Mouse (Mus musculus): Measurements from ENCODE around the gene Slc24a1. TPM values are rescaled to one million over a fixed set of nuclear protein-coding genes. Genes with fewer than 3 reads are reported as not detected.

Gene Slc24a1
- polyA plus RNA-seq, 1 experiment from 2014 or later, result 0.08 TPM

DNA sequence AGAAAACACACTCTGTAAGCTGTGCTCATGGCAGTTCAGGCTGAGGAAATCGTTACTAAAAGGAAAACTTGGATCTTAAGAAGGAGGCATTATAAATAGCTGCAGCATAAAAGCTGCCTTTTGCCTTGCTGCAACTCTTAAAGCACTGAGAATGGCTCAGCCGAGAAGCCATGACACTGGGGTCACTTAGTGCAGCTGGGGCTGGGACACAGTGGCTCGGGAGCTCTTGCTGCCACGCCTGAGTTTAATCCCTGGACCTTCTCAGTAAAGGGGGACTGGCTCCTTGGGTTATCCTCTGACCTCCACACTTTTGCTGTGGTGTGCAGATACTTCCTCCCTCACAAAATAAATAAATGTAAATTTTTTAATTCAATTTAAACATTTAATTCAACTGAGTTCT lies 48.5 kb downstream of the Slc24a1 start:
- Histone ChIP-seq H3K27me3 (ENCODE audit: control insufficient read depth, insufficient read depth, low read depth, low read length) (no peaks in the 10 kb centered on the region), H3K36me3 (ENCODE audit: control insufficient read depth, insufficient read depth, low read length) (peaks cover 4% of the 10 kb centered on the region; the same call in 1 of the 2 replicates), H3K9ac (ENCODE audit: low read length) (no peak overlapping the region), H3K27ac (ENCODE audit: low read length) (no peak overlapping the region), H3K9me3 (ENCODE audit: control insufficient read depth, low read length) (no peaks in the 10 kb centered on the region), H3K4me2 (ENCODE audit: low read depth, low read length) (no peak overlapping the region), H3K4me1 (replicated peaks; ENCODE audit: control insufficient read depth, insufficient read depth, low read length) (no peaks in the 10 kb centered on the region), H3K4me3 (ENCODE audit: low read length) (no peak overlapping the region)
- ATAC-seq (ENCODE audit: low read depth), result no peak
- 38% methylated on average over 4 of the region's 4 CpGs for WGBS

DNA sequence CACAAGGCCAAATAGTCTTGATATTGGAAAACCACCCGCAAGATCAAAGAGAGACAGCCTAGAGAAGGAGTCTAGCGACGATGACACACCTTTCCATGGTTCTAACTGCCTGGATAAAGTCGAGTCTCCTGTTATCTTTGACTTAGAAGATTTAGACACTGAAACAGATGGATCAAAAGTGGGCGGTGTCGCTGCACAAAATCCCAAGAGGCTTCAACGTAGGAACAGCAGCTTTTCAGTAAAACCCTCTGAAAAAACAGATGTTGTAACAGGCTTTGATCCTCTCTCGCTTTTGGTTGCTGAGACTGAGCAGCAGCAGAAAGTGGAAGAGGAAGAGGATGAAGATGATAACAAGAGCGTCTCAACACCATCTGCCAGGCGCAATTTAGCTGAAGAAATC lies 54.8 kb downstream of the Slc24a1 start:
- Histone ChIP-seq H3K4me1 (replicated peaks; ENCODE audit: control insufficient read depth, insufficient read depth, low read length) (no peaks in the 10 kb centered on the region), H3K36me3 (ENCODE audit: control insufficient read depth, insufficient read depth, low read length) (peaks cover 9% of the 10 kb centered on the region), H3K4me2 (ENCODE audit: low read depth, low read length) (no peak overlapping the region), H3K9ac (ENCODE audit: low read length) (no peak overlapping the region), H3K4me3 (ENCODE audit: low read length) (no peak overlapping the region), H3K27me3 (ENCODE audit: control insufficient read depth, insufficient read depth, low read depth, low read length) (no peaks in the 10 kb centered on the region), H3K27ac (ENCODE audit: low read length) (no peak overlapping the region), H3K9me3 (ENCODE audit: control insufficient read depth, low read length) (no peaks in the 10 kb centered on the region)
- WGBS, result 79% methylated on average over 10 of the region's 10 CpGs
- ATAC-seq (ENCODE audit: low read depth), result no peak

DNA sequence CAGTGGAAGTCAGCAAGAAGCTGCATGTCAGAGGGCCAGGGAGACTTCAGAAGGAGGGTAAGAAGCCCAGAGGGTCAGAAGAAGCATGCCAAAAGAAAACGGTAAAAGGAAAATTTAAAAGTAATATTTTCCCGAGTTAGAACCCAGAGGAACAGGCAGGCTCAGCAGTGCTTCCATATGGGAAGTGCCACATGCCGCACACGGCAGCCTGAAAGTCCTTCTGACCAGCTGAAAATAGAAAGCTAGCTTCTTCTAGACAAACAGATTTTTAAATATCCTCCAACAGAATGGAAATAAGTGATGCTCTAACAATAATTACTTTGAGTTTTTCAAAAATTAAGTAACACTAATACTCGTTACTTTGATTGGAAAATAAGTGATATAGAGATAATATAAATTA lies 65.4 kb downstream of the Slc24a1 start:
- H3K27me3 ChIP-seq (ENCODE audit: control insufficient read depth, insufficient read depth, low read depth, low read length), result no peaks in the 10 kb centered on the region
- no peak for ATAC-seq (ENCODE audit: low read depth)
- H3K9ac ChIP-seq (ENCODE audit: low read length), result no peak overlapping the region
- H3K27ac ChIP-seq (ENCODE audit: low read length), result no peak overlapping the region
- WGBS, result 84% methylated on average over 5 of the region's 5 CpGs
- H3K9me3 ChIP-seq (ENCODE audit: control insufficient read depth, low read length), result no peaks in the 10 kb centered on the region
- no peaks in the 10 kb centered on the region for H3K36me3 ChIP-seq (ENCODE audit: control insufficient read depth, insufficient read depth, low read length)
- no peak overlapping the region for H3K4me2 ChIP-seq (ENCODE audit: low read depth, low read length)
- H3K4me1 ChIP-seq (replicated peaks; ENCODE audit: control insufficient read depth, insufficient read depth, low read length), result no peaks in the 10 kb centered on the region
- no peak overlapping the region for H3K4me3 ChIP-seq (ENCODE audit: low read length)

Small RNA genes within 50 kb of the gene (microRNA-seq; reads per million reads assigned to microRNA genes)
- gene Gm25640, result not detected

Other genes starting within 250 kb of the Slc24a1 start
- gene Rab11a, start 213.8 kb downstream of the Slc24a1 start, polyA plus RNA-seq (2015; fragmentation: Nextera tagmentation; extraction: Ambion mirVana), result 360 and 374 TPM in 2 replicates
- 8.8 and 9.0 TPM in 2 replicates for gene Dennd4a, start 140.3 kb downstream of the Slc24a1 start, polyA plus RNA-seq (2015; fragmentation: Nextera tagmentation; extraction: Ambion mirVana)
- 53.2 and 55.8 TPM in 2 replicates for gene Ints14, start 9.3 kb upstream of the Slc24a1 start, polyA plus RNA-seq (2015; fragmentation: Nextera tagmentation; extraction: Ambion mirVana)
- 76.6 and 79.6 TPM in 2 replicates for gene Hacd3, start 70.1 kb upstream of the Slc24a1 start, polyA plus RNA-seq (2015; fragmentation: Nextera tagmentation; extraction: Ambion mirVana)
- 35.9 and 37.6 TPM in 2 replicates for gene Dpp8, start 80.8 kb upstream of the Slc24a1 start, polyA plus RNA-seq (2015; fragmentation: Nextera tagmentation; extraction: Ambion mirVana)
- gene Igdcc4, start 149.9 kb upstream of the Slc24a1 start, polyA plus RNA-seq (2015; fragmentation: Nextera tagmentation; extraction: Ambion mirVana), result 11.0 and 11.3 TPM in 2 replicates
- gene Igdcc3, start 189.6 kb upstream of the Slc24a1 start, polyA plus RNA-seq (2015; fragmentation: Nextera tagmentation; extraction: Ambion mirVana), result 0.85 and 1.3 TPM in 2 replicates
- 5.7 TPM in 2 replicates for gene Parp16, start 243.7 kb upstream of the Slc24a1 start, polyA plus RNA-seq (2015; fragmentation: Nextera tagmentation; extraction: Ambion mirVana)

All from lung, embryonic 16.5 days (tissue).